Mouse (Mus musculus) liver, adult (tissue): ENCODE results near the gene Sohlh1.

Experiments used
- GATA4 ChIP-seq: IDR thresholded peaks from 2 replicates; pipeline ENCODE4 v1.6.1; 2014; ENCODE audit warnings: mild to moderate bottlenecking, low read length; ENCODE audit not compliant: insufficient replicate concordance

Sohlh1 gene

GRCm38 (mm10) chr2:25797635-25798034 is 49.4 kb downstream of the Sohlh1 start:
- no peak for TF ChIP-seq GATA4
